Mouse (Mus musculus): Measurements from ENCODE around the gene Atxn2l. TPM values are rescaled to one million over a fixed set of nuclear protein-coding genes. Genes with fewer than 3 reads are reported as not detected.

The Atxn2l gene
- total and polyA plus RNA-seq, 3 experiments, result 32.0 to 843 (median 301) TPM

DNA sequence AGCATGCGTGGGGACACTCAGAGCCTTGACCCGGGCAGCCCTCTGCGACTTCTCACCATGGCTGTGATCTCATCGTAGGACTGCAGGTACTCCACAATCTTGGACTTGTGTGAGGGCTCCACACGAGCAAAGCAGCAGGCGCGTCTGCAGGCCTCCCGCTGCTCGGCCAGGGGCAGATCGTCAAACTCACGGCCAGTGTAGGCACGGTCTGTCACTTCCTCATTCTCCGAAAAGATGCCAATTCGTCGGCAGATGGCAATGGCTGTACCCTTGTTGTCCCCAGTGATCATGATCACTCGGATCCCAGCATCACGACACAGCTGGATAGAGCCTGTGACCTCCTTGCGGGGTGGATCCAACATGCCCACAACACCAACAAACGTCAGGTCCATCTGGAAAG is 54.8 kb downstream of the Atxn2l start:
- DNase-seq (ENCODE audit: low spot score) (no peak), ATAC-seq (ENCODE audit: extremely low read depth, insufficient number of reproducible peaks, low FRiP score, poor library complexity, severe bottlenecking) (no peak)
- Histone ChIP-seq H3K27me3 (ENCODE audit: insufficient read depth, low read length) (peaks cover 18% of the 10 kb centered on the region), H3K4me3 (ENCODE audit: low read depth, low read length) (no peak overlapping the region), H3K36me3 (replicated peaks) (peaks cover 43% of the 10 kb centered on the region), H3K9me3 (replicated peaks) (no peaks in the 10 kb centered on the region), H3K4me1 (ENCODE audit: insufficient read depth, low read depth, low read length) (no peaks in the 10 kb centered on the region)
- no peak for TF ChIP-seq TAL1 (conservative IDR thresholded peaks at IDR 0.05; ENCODE audit: low read depth, low read length)
- TF ChIP-seq POLR2AphosphoS5 (IDR thresholded peaks at IDR 0.05; ENCODE audit: insufficient replicate concordance, low read depth, low read length), result no peak
- TF ChIP-seq CTCF (IDR thresholded peaks at IDR 0.05; ENCODE audit: low read depth, low read length), result no peak
- TF ChIP-seq GATA2 (IDR thresholded peaks at IDR 0.05; ENCODE audit: borderline replicate concordance, low read depth, low read length), result no peak

DNA sequence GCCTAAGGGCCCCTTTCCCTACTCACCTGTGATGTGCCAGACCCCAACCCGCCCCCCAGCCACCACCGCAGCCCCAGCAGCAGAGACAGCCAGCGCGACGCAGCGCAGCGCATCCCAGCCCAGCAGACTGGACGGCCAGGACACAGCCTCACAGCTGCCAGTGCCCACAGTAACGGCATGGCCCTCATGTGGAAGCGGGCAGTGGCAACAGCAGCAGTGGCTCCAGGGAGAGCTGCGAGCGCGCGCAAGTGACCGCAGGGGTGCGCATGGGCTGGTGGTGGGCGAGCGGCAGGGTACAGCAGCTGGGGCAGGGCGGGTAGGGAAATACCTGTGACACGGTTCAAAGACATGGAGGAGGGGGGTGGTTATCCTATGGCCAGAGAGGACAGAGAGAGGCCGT is 57.0 kb downstream of the Atxn2l start:
- ATAC-seq (ENCODE audit: extremely low read depth, insufficient number of reproducible peaks, low FRiP score, poor library complexity, severe bottlenecking) (no peak), DNase-seq (ENCODE audit: low spot score) (no peak)
- Histone ChIP-seq H3K27me3 (ENCODE audit: insufficient read depth, low read length) (peaks cover 4% of the 10 kb centered on the region; the same call in 1 of the 2 replicates), H3K36me3 (replicated peaks) (peaks cover 58% of the 10 kb centered on the region), H3K4me1 (ENCODE audit: insufficient read depth, low read depth, low read length) (no peaks in the 10 kb centered on the region), H3K9me3 (replicated peaks) (no peaks in the 10 kb centered on the region), H3K4me3 (ENCODE audit: low read depth, low read length) (no peak overlapping the region)
- TF ChIP-seq CTCF (IDR thresholded peaks at IDR 0.05; ENCODE audit: low read depth, low read length) (no peak), GATA2 (IDR thresholded peaks at IDR 0.05; ENCODE audit: borderline replicate concordance, low read depth, low read length) (no peak), POLR2AphosphoS5 (IDR thresholded peaks at IDR 0.05; ENCODE audit: insufficient replicate concordance, low read depth, low read length) (no peak), GATA1 (IDR thresholded peaks at IDR 0.05; ENCODE audit: borderline replicate concordance, low read length) (no peak), TAL1 (conservative IDR thresholded peaks at IDR 0.05; ENCODE audit: low read depth, low read length) (no peak)

DNA sequence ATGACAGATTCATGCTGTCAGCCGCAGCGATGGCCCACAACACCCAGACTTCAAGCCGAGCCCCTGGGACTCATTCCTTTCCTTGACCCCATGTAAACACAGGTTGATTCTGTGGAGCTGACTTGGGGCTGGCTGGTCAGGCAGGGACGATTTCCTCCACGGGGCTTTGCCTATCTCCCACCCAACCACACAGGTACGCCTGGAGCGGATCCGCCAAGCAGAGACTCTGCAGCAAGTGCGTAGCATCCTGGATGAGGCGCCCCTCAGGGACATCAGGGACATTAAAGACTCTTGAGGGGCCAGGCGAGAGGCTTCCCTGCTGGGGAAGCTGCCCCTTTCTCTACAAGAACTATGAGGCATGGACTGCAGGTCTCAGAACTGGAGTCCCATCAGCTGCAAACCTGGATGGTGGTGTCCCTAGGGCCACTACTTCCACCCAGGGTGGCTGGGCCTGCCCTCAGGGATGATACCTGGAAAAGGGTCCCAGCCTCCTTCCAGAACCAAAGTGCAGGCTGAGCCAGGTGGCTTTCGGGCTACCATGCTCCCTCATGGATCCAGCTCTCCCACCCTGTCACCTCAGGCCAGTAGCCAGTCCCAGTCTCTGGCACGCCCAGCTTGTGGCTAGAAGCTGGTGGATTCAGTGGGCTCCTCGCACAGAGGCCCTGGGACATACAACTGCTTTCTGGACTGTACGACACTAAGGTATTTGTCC is 58.0 kb downstream of the Atxn2l start:
- DNase-seq (ENCODE audit: low spot score) (no peak), ATAC-seq (ENCODE audit: extremely low read depth, insufficient number of reproducible peaks, low FRiP score, poor library complexity, severe bottlenecking) (no peak)
- Histone ChIP-seq H3K27me3 (ENCODE audit: insufficient read depth, low read length) (peaks cover 4% of the 10 kb centered on the region; the same call in 1 of the 2 replicates), H3K4me3 (ENCODE audit: low read depth, low read length) (no peak overlapping the region), H3K36me3 (replicated peaks) (peaks cover 63% of the 10 kb centered on the region), H3K4me1 (ENCODE audit: insufficient read depth, low read depth, low read length) (no peaks in the 10 kb centered on the region), H3K9me3 (replicated peaks) (no peaks in the 10 kb centered on the region)
- TF ChIP-seq TAL1 (conservative IDR thresholded peaks at IDR 0.05; ENCODE audit: low read depth, low read length) (no peak), POLR2AphosphoS5 (IDR thresholded peaks at IDR 0.05; ENCODE audit: insufficient replicate concordance, low read depth, low read length) (no peak), CTCF (IDR thresholded peaks at IDR 0.05; ENCODE audit: low read depth, low read length) (no peak), GATA2 (IDR thresholded peaks at IDR 0.05; ENCODE audit: borderline replicate concordance, low read depth, low read length) (no peak), GATA1 (IDR thresholded peaks at IDR 0.05; ENCODE audit: borderline replicate concordance, low read length) (no peak)

DNA sequence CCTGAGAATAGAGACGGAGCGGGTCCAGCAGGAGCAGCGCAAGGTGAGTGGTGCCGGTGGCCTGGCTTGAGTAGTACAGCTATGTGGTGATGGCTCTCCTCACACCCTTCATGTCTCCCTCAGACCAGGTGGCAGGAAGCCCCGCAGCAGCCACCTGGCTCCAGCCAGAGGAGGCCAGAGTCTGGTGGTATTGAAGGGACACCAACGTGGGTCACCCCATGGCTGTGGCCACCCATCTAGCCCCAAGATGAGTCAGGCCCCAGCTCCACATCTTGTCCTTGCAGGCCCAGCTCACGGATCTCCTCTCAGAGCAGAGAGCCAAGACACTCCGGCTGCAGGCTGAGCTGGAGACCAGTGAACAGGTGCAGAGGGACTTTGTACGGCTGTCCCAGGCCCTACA is 58.7 kb downstream of the Atxn2l start:
- Histone ChIP-seq H3K4me3 (ENCODE audit: low read depth, low read length) (no peak overlapping the region), H3K4me1 (ENCODE audit: insufficient read depth, low read depth, low read length) (no peaks in the 10 kb centered on the region), H3K27me3 (ENCODE audit: insufficient read depth, low read length) (no peaks in the 10 kb centered on the region), H3K9me3 (replicated peaks) (no peaks in the 10 kb centered on the region), H3K36me3 (replicated peaks) (peaks cover 69% of the 10 kb centered on the region)
- ATAC-seq (ENCODE audit: extremely low read depth, insufficient number of reproducible peaks, low FRiP score, poor library complexity, severe bottlenecking), result no peak
- DNase-seq (ENCODE audit: low spot score), result no peak
- no peak for TF ChIP-seq GATA1 (IDR thresholded peaks at IDR 0.05; ENCODE audit: borderline replicate concordance, low read length)
- no peak for TF ChIP-seq TAL1 (conservative IDR thresholded peaks at IDR 0.05; ENCODE audit: low read depth, low read length)
- TF ChIP-seq CTCF (IDR thresholded peaks at IDR 0.05; ENCODE audit: low read depth, low read length), result no peak
- no peak for TF ChIP-seq GATA2 (IDR thresholded peaks at IDR 0.05; ENCODE audit: borderline replicate concordance, low read depth, low read length)
- no peak for TF ChIP-seq POLR2AphosphoS5 (IDR thresholded peaks at IDR 0.05; ENCODE audit: insufficient replicate concordance, low read depth, low read length)

DNA sequence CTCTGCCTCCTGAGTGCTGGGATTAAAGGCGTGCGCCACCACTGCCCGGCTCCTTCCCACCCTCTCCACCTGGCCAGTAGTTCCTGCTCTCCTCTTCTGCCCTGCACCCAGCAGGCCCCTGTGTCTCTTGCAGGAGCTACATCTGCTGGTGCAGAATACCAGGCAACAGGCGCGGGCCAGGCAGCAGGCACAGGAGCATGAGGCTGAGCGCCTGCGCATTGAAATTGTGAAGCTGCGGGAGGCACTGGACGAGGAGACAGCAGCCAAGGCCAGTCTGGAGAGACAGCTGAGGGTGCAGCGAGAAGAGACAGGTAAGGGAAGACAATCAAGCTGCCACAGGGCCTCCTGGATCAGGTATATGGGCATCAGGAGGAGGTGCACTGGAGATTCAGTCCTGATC is 59.2 kb downstream of the Atxn2l start:
- Histone ChIP-seq H3K9me3 (replicated peaks) (no peaks in the 10 kb centered on the region), H3K36me3 (replicated peaks) (peaks cover 72% of the 10 kb centered on the region), H3K4me1 (ENCODE audit: insufficient read depth, low read depth, low read length) (no peaks in the 10 kb centered on the region), H3K4me3 (ENCODE audit: low read depth, low read length) (no peak overlapping the region), H3K27me3 (ENCODE audit: insufficient read depth, low read length) (no peaks in the 10 kb centered on the region)
- DNase-seq (ENCODE audit: low spot score) (no peak), ATAC-seq (ENCODE audit: extremely low read depth, insufficient number of reproducible peaks, low FRiP score, poor library complexity, severe bottlenecking) (no peak)
- TF ChIP-seq POLR2AphosphoS5 (IDR thresholded peaks at IDR 0.05; ENCODE audit: insufficient replicate concordance, low read depth, low read length), result no peak

Other genes with a start within 250 kb of the Atxn2l start
- not detected in 2 replicates for gene Sbk1, start 230.8 kb downstream of the Atxn2l start, total RNA-seq (2014; fragmentation: Nextera tagmentation)
- 0.06 and 0.33 TPM in 2 replicates for gene Sbk1, start 230.8 kb downstream of the Atxn2l start, total RNA-seq (2017)
- gene Sbk1, start 230.8 kb downstream of the Atxn2l start, polyA plus RNA-seq (2012), result 0.26 and 0.31 TPM in 2 replicates
- gene Lat, start 133.9 kb downstream of the Atxn2l start, total RNA-seq (2014; fragmentation: Nextera tagmentation), result 0.38 and 1.7 TPM in 2 replicates
- gene Lat, start 133.9 kb downstream of the Atxn2l start, total RNA-seq (2017), result 14.6 and 15.6 TPM in 2 replicates
- gene Lat, start 133.9 kb downstream of the Atxn2l start, polyA plus RNA-seq (2012), result 10.1 and 12.7 TPM in 2 replicates
- 10.5 and 21.4 TPM in 2 replicates for gene Spns1, start 126.0 kb downstream of the Atxn2l start, total RNA-seq (2014; fragmentation: Nextera tagmentation)
- gene Spns1, start 126.0 kb downstream of the Atxn2l start, total RNA-seq (2017), result 19.0 and 19.8 TPM in 2 replicates
- 55.2 and 55.4 TPM in 2 replicates for gene Spns1, start 126.0 kb downstream of the Atxn2l start, polyA plus RNA-seq (2012)
- 16.4 and 22.0 TPM in 2 replicates for gene Nfatc2ip, start 106.7 kb downstream of the Atxn2l start, total RNA-seq (2014; fragmentation: Nextera tagmentation)
- 13.2 and 16.8 TPM in 2 replicates for gene Nfatc2ip, start 106.7 kb downstream of the Atxn2l start, total RNA-seq (2017)
- 5.0 and 5.9 TPM in 2 replicates for gene Nfatc2ip, start 106.7 kb downstream of the Atxn2l start, polyA plus RNA-seq (2012)
- gene Cd19, start 88.5 kb downstream of the Atxn2l start, total RNA-seq (2014; fragmentation: Nextera tagmentation), result not detected in 2 replicates
- gene Cd19, start 88.5 kb downstream of the Atxn2l start, total RNA-seq (2017), result not detected in 2 replicates
- not detected in 2 replicates for gene Cd19, start 88.5 kb downstream of the Atxn2l start, polyA plus RNA-seq (2012)
- 1.7 and 2.9 TPM in 2 replicates for gene Rabep2, start 74.7 kb downstream of the Atxn2l start, total RNA-seq (2014; fragmentation: Nextera tagmentation)
- 16.0 and 16.1 TPM in 2 replicates for gene Rabep2, start 74.7 kb downstream of the Atxn2l start, total RNA-seq (2017)
- gene Rabep2, start 74.7 kb downstream of the Atxn2l start, polyA plus RNA-seq (2012), result 21.7 and 28.3 TPM in 2 replicates
- gene Atp2a1, start 40.3 kb downstream of the Atxn2l start, total RNA-seq (2014; fragmentation: Nextera tagmentation), result 0.29 TPM in 1 of 2 replicates, not detected in the other
- not detected in 2 replicates for gene Atp2a1, start 40.3 kb downstream of the Atxn2l start, total RNA-seq (2017)
- 0.02 TPM in 1 of 2 replicates, not detected in the other for gene Atp2a1, start 40.3 kb downstream of the Atxn2l start, polyA plus RNA-seq (2012)
- gene Sh2b1, start 28.0 kb downstream of the Atxn2l start, total RNA-seq (2014; fragmentation: Nextera tagmentation), result 24.0 and 24.6 TPM in 2 replicates
- gene Sh2b1, start 28.0 kb downstream of the Atxn2l start, total RNA-seq (2017), result 8.3 and 8.9 TPM in 2 replicates
- gene Sh2b1, start 28.0 kb downstream of the Atxn2l start, polyA plus RNA-seq (2012), result 55.6 and 61.5 TPM in 2 replicates
- 89.3 and 123 TPM in 2 replicates for gene Tufm, start 16.1 kb downstream of the Atxn2l start, total RNA-seq (2014; fragmentation: Nextera tagmentation)
- gene Tufm, start 16.1 kb downstream of the Atxn2l start, total RNA-seq (2017), result 80.3 and 81.9 TPM in 2 replicates
- gene Tufm, start 16.1 kb downstream of the Atxn2l start, polyA plus RNA-seq (2012), result 59.4 and 126 TPM in 2 replicates
- gene Eif3c, start 63.0 kb upstream of the Atxn2l start, total RNA-seq (2014; fragmentation: Nextera tagmentation), result 580 and 606 TPM in 2 replicates
- gene Eif3c, start 63.0 kb upstream of the Atxn2l start, total RNA-seq (2017), result 211 and 235 TPM in 2 replicates
- 103 and 114 TPM in 2 replicates for gene Eif3c, start 63.0 kb upstream of the Atxn2l start, polyA plus RNA-seq (2012)
- 1.3 and 3.7 TPM in 2 replicates for gene Apobr, start 81.5 kb upstream of the Atxn2l start, total RNA-seq (2014; fragmentation: Nextera tagmentation)
- gene Apobr, start 81.5 kb upstream of the Atxn2l start, total RNA-seq (2017), result 4.4 and 5.5 TPM in 2 replicates
- gene Apobr, start 81.5 kb upstream of the Atxn2l start, polyA plus RNA-seq (2012), result 4.8 and 4.9 TPM in 2 replicates
- 27.9 and 35.1 TPM in 2 replicates for gene Cln3, start 82.4 kb upstream of the Atxn2l start, total RNA-seq (2014; fragmentation: Nextera tagmentation)
- 49.9 and 52.7 TPM in 2 replicates for gene Cln3, start 82.4 kb upstream of the Atxn2l start, total RNA-seq (2017)
- gene Cln3, start 82.4 kb upstream of the Atxn2l start, polyA plus RNA-seq (2012), result 10.9 and 15.4 TPM in 2 replicates
- not detected in 2 replicates for gene Il27, start 91.5 kb upstream of the Atxn2l start, total RNA-seq (2014; fragmentation: Nextera tagmentation)
- gene Il27, start 91.5 kb upstream of the Atxn2l start, total RNA-seq (2017), result not detected in 2 replicates
- not detected in 2 replicates for gene Il27, start 91.5 kb upstream of the Atxn2l start, polyA plus RNA-seq (2012)
- 13.4 and 24.8 TPM in 2 replicates for gene Nupr1, start 127.4 kb upstream of the Atxn2l start, total RNA-seq (2014; fragmentation: Nextera tagmentation)
- 0.41 and 1.1 TPM in 2 replicates for gene Nupr1, start 127.4 kb upstream of the Atxn2l start, total RNA-seq (2017)
- 9.8 and 11.1 TPM in 2 replicates for gene Nupr1, start 127.4 kb upstream of the Atxn2l start, polyA plus RNA-seq (2012)
- 159 and 175 TPM in 2 replicates for gene Sgf29, start 145.9 kb upstream of the Atxn2l start, total RNA-seq (2014; fragmentation: Nextera tagmentation)
- gene Sgf29, start 145.9 kb upstream of the Atxn2l start, total RNA-seq (2017), result 36.8 and 57.3 TPM in 2 replicates
- 61.3 and 124 TPM in 2 replicates for gene Sgf29, start 145.9 kb upstream of the Atxn2l start, polyA plus RNA-seq (2012)
- not detected in 2 replicates for gene Sult1a1, start 173.0 kb upstream of the Atxn2l start, total RNA-seq (2014; fragmentation: Nextera tagmentation)
- 0.12 and 0.33 TPM in 2 replicates for gene Sult1a1, start 173.0 kb upstream of the Atxn2l start, total RNA-seq (2017)
- not detected in 2 replicates for gene Sult1a1, start 173.0 kb upstream of the Atxn2l start, polyA plus RNA-seq (2012)
- gene Bola2, start 192.0 kb upstream of the Atxn2l start, total RNA-seq (2014; fragmentation: Nextera tagmentation), result 77.5 and 93.8 TPM in 2 replicates
- 117 and 161 TPM in 2 replicates for gene Bola2, start 192.0 kb upstream of the Atxn2l start, total RNA-seq (2017)
- 189 and 303 TPM in 2 replicates for gene Bola2, start 192.0 kb upstream of the Atxn2l start, polyA plus RNA-seq (2012)
- gene Slx1b, start 192.3 kb upstream of the Atxn2l start, total RNA-seq (2014; fragmentation: Nextera tagmentation), result 3.5 and 3.8 TPM in 2 replicates
- 4.5 and 7.0 TPM in 2 replicates for gene Slx1b, start 192.3 kb upstream of the Atxn2l start, total RNA-seq (2017)
- 4.9 and 8.1 TPM in 2 replicates for gene Slx1b, start 192.3 kb upstream of the Atxn2l start, polyA plus RNA-seq (2012)
- gene Coro1a, start 204.3 kb upstream of the Atxn2l start, total RNA-seq (2014; fragmentation: Nextera tagmentation), result 36.0 and 50.1 TPM in 2 replicates
- gene Coro1a, start 204.3 kb upstream of the Atxn2l start, total RNA-seq (2017), result 162 and 174 TPM in 2 replicates
- 178 and 186 TPM in 2 replicates for gene Coro1a, start 204.3 kb upstream of the Atxn2l start, polyA plus RNA-seq (2012)